Mouse (Mus musculus) G1E (cell line): ENCODE results near the gene Tbc1d16.

ENCODE experiments used
- CTCF ChIP-seq: IDR thresholded peaks from 2 replicates; pipeline ENCODE4 v1.5.1; 2012; ENCODE audit warnings: low read depth, low read length, inconsistent platforms, mixed read lengths
- GATA1 ChIP-seq: IDR thresholded peaks from 2 replicates; pipeline ENCODE4 v1.6.1; 2012; ENCODE audit warnings: borderline replicate concordance, low read length, inconsistent platforms, mixed read lengths
- GATA2 ChIP-seq: IDR thresholded peaks from 2 replicates; pipeline ENCODE4 v1.6.1; 2012; ENCODE audit warnings: low read depth, low read length, inconsistent platforms, borderline replicate concordance
- POLR2AphosphoS5 ChIP-seq: IDR thresholded peaks from 2 replicates; pipeline ENCODE4 v1.6.1; 2012; ENCODE audit warnings: low read depth, low read length, inconsistent platforms; ENCODE audit not compliant: insufficient replicate concordance
- TAL1 ChIP-seq: conservative IDR thresholded peaks from 2 replicates; pipeline ENCODE4 v1.6.1; 2012; ENCODE audit warnings: low read depth, low read length, inconsistent platforms, mixed read lengths

GRCm38 (mm10) chr11:119160050-119160449 lies 68.2 kb downstream of the Tbc1d16 start:
- TF ChIP-seq CTCF (no peak), GATA1 (no peak), TAL1 (no peak), POLR2AphosphoS5 (no peak), GATA2 (no peak)
